9 mouse cellular contexts compared by ENCODE assay signal in the genomic region with DNA sequence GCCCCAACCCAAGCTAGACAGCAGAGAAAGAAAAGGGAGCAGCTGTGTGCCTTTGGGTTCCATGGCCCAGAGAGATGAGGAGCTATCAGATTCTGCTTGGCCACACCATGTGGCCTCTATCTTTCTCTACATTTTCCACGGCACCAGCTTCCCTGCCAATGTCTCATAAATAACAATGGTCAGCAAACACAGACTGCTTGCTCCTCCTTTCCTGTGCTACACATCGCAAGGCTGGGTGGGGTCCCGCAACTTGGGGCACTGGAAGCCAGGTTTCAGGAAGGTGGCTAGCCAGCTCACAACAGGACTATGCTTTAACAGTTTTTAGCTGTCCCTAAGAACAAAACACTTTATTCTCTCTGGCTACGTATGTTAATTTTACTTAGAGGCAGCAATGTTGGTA. TPM values are rescaled to one million over a fixed set of nuclear protein-coding genes. Genes with fewer than 3 reads are reported as not detected.
DNase-seq lines count a peak whose midpoint lies in the region; ATAC-seq and TF ChIP-seq lines count a peak whose summit lies in the region.
"Had no signal": no experiment of that assay in that cellular context is flagged by ENCODE, and none has a peak within 500 bp of the region (broad histone marks: within the 10 kb centered on the region; RNA-seq: fewer than 3 reads in every experiment).

No protein-coding gene starts in this region.

- no peak overlapping the region for H3K4me3 ChIP-seq in forebrain, embryonic 13.5 days
- H3K4me3 ChIP-seq in forebrain, embryonic 11.5 days (ENCODE audit: low read depth, low read length) = no peak overlapping the region
- H3K4me3 ChIP-seq in midbrain, embryonic 14.5 days (replicated peaks; ENCODE audit: low read depth, low read length) = no peak overlapping the region
- no peak overlapping the region for H3K4me3 ChIP-seq in midbrain, embryonic 11.5 days (ENCODE audit: low read depth, low read length)
- no peak overlapping the region for H3K4me3 ChIP-seq in lung, embryonic 14.5 days (ENCODE audit: low read depth, low read length)

- 69% methylated on average over 4 of the region's 4 CpGs for WGBS in forebrain, embryonic 13.5 days
- WGBS in forebrain, embryonic 11.5 days = 80% methylated on average over 4 of the region's 4 CpGs
- WGBS in midbrain, embryonic 14.5 days = 58% methylated on average over 4 of the region's 4 CpGs
- 69% methylated on average over 4 of the region's 4 CpGs for WGBS in midbrain, embryonic 11.5 days
- 49% methylated on average over 4 of the region's 4 CpGs for WGBS in lung, embryonic 14.5 days

- no peak for DNase-seq in forebrain, embryonic 11.5 days (ENCODE audit: low spot score)
- no peak for DNase-seq in midbrain, embryonic 14.5 days
- DNase-seq in midbrain, embryonic 11.5 days (ENCODE audit: low spot score, missing footprints) = no peak
- no peak for DNase-seq in lung, embryonic 14.5 days
- no peak for DNase-seq in frontal cortex, adult 2 months (ENCODE audit: extremely low spot score in 1 of 2, low spot score in 1 of 2)
- DNase-seq in spleen, postnatal 14 days (ENCODE audit: low spot score in 2 of 2) = no peak
- no peak for DNase-seq in frontal cortex, postnatal 25 days (ENCODE audit: low spot score in 2 of 2)
- DNase-seq: thymus, postnatal 36 days had no signal

- no peaks in the 10 kb centered on the region for H3K9me3 ChIP-seq in forebrain, embryonic 13.5 days (replicated peaks)
- H3K9me3 ChIP-seq in forebrain, embryonic 11.5 days (ENCODE audit: control insufficient read depth, low read length) = no peaks in the 10 kb centered on the region
- H3K9me3 ChIP-seq in midbrain, embryonic 14.5 days (ENCODE audit: control insufficient read depth, low read length) = no peaks in the 10 kb centered on the region
- H3K9me3 ChIP-seq in midbrain, embryonic 11.5 days (ENCODE audit: control insufficient read depth, low read length) = no peaks in the 10 kb centered on the region
- no peaks in the 10 kb centered on the region for H3K9me3 ChIP-seq in lung, embryonic 14.5 days (ENCODE audit: low read depth, low read length)

- peaks cover 19% of the 10 kb centered on the region for H3K4me1 ChIP-seq in forebrain, embryonic 13.5 days
- H3K4me1 ChIP-seq in forebrain, embryonic 11.5 days (replicated peaks; ENCODE audit: control insufficient read depth, insufficient read depth, low read length) = 0 out of 2 replicates have a peak, but pooled peaks cover 2% of the 10 kb centered on the region
- H3K4me1 ChIP-seq in midbrain, embryonic 14.5 days (ENCODE audit: control insufficient read depth, insufficient read depth, low read length) = no peaks in the 10 kb centered on the region
- H3K4me1 ChIP-seq in midbrain, embryonic 11.5 days (ENCODE audit: control insufficient read depth, insufficient read depth, low read length) = peaks cover 6% of the 10 kb centered on the region; the same call in 1 of the 2 replicates
- peaks cover 21% of the 10 kb centered on the region for H3K4me1 ChIP-seq in lung, embryonic 14.5 days (ENCODE audit: insufficient read depth)

- TF ChIP-seq CTCF in lung, embryonic 14.5 days (IDR thresholded peaks at IDR 0.05; ENCODE audit: low read depth) = no peak

- H3K9ac ChIP-seq in forebrain, embryonic 13.5 days = no peak overlapping the region
- H3K9ac ChIP-seq in forebrain, embryonic 11.5 days (ENCODE audit: low read length) = no peak overlapping the region
- H3K9ac ChIP-seq in midbrain, embryonic 14.5 days (replicated peaks; ENCODE audit: low read length) = no peak overlapping the region
- no peak overlapping the region for H3K9ac ChIP-seq in midbrain, embryonic 11.5 days (ENCODE audit: low read length)
- no peak overlapping the region for H3K9ac ChIP-seq in lung, embryonic 14.5 days

- H3K4me2 ChIP-seq in forebrain, embryonic 13.5 days = no peak overlapping the region
- H3K4me2 ChIP-seq in forebrain, embryonic 11.5 days (ENCODE audit: low read depth, low read length, severe bottlenecking) = no peak overlapping the region
- no peak overlapping the region for H3K4me2 ChIP-seq in midbrain, embryonic 14.5 days (ENCODE audit: low read length)
- H3K4me2 ChIP-seq in midbrain, embryonic 11.5 days = no peak overlapping the region
- no peak overlapping the region for H3K4me2 ChIP-seq in lung, embryonic 14.5 days

- H3K27ac ChIP-seq in forebrain, embryonic 13.5 days = peak overlapping the region; percentile 23; the same call in 1 of the 2 replicates
- no peak overlapping the region for H3K27ac ChIP-seq in forebrain, embryonic 11.5 days (ENCODE audit: low read depth, low read length)
- H3K27ac ChIP-seq in midbrain, embryonic 14.5 days (replicated peaks; ENCODE audit: low read depth, low read length) = peak overlapping the region; percentile 52; the same call in 1 of the 2 replicates
- no peak overlapping the region for H3K27ac ChIP-seq in midbrain, embryonic 11.5 days (ENCODE audit: low read depth, low read length)
- peak overlapping the region; percentile 27; the same call in 1 of the 2 replicates for H3K27ac ChIP-seq in lung, embryonic 14.5 days (ENCODE audit: low read depth)

- ATAC-seq in forebrain, embryonic 13.5 days = no peak
- ATAC-seq in forebrain, embryonic 11.5 days (replicated peaks; ENCODE audit: low FRiP score) = no peak
- no peak for ATAC-seq in midbrain, embryonic 14.5 days (ENCODE audit: low FRiP score, low TSS enrichment)
- ATAC-seq in midbrain, embryonic 11.5 days (ENCODE audit: low FRiP score) = no peak
- ATAC-seq in lung, embryonic 14.5 days (ENCODE audit: insufficient read depth) = no peak

- no peaks in the 10 kb centered on the region for H3K27me3 ChIP-seq in forebrain, embryonic 13.5 days
- H3K27me3 ChIP-seq in forebrain, embryonic 11.5 days (ENCODE audit: control insufficient read depth, insufficient read depth, low read length) = no peaks in the 10 kb centered on the region
- no peaks in the 10 kb centered on the region for H3K27me3 ChIP-seq in midbrain, embryonic 14.5 days (ENCODE audit: control insufficient read depth, insufficient read depth, low read length)
- H3K27me3 ChIP-seq in midbrain, embryonic 11.5 days (ENCODE audit: control insufficient read depth, insufficient read depth, low read length) = no peaks in the 10 kb centered on the region
- no peaks in the 10 kb centered on the region for H3K27me3 ChIP-seq in lung, embryonic 14.5 days (ENCODE audit: insufficient read depth, low read length)

- H3K36me3 ChIP-seq in forebrain, embryonic 13.5 days (ENCODE audit: poor library complexity, severe bottlenecking) = peaks cover 17% of the 10 kb centered on the region; the same call in 1 of the 2 replicates
- H3K36me3 ChIP-seq in forebrain, embryonic 11.5 days (ENCODE audit: control insufficient read depth, insufficient read depth, low read length) = no peaks in the 10 kb centered on the region; the same call in 1 of the 2 replicates
- no peaks in the 10 kb centered on the region for H3K36me3 ChIP-seq in midbrain, embryonic 14.5 days (ENCODE audit: control insufficient read depth, insufficient read depth, low read length)
- no peaks in the 10 kb centered on the region for H3K36me3 ChIP-seq in midbrain, embryonic 11.5 days (ENCODE audit: control insufficient read depth, insufficient read depth, low read length)
- 0 out of 2 replicates have a peak, but pooled peaks cover 11% of the 10 kb centered on the region for H3K36me3 ChIP-seq in lung, embryonic 14.5 days (ENCODE audit: insufficient read depth)

RNA-seq across cellular contexts. Expression of gene Actn4, which starts 25.4 kb away (rescaled TPM):
- 114 and 136 TPM in 2 replicates for polyA plus RNA-seq in forebrain, embryonic 13.5 days (2015; fragmentation: Nextera tagmentation; extraction: Ambion mirVana)
- polyA plus RNA-seq in forebrain, embryonic 11.5 days (2014; fragmentation: Nextera tagmentation; extraction: Ambion mirVana) = 182 and 199 TPM in 2 replicates
- polyA plus RNA-seq in midbrain, embryonic 14.5 days (2014; fragmentation: Nextera tagmentation; extraction: Ambion mirVana) = 102 and 118 TPM in 2 replicates
- 141 and 144 TPM in 2 replicates for polyA plus RNA-seq in midbrain, embryonic 11.5 days (2014; fragmentation: Nextera tagmentation; extraction: Ambion mirVana)
- 266 and 270 TPM in 2 replicates for polyA plus RNA-seq in lung, embryonic 14.5 days (2014; fragmentation: Nextera tagmentation; extraction: Ambion mirVana)
- 214 and 220 TPM in 2 replicates for polyA plus RNA-seq in frontal cortex, adult 2 months (2012; rRNA removed)

RNA-seq across cellular contexts. Expression of gene Eif3k, which starts 44.9 kb away (rescaled TPM):
- 351 and 356 TPM in 2 replicates for polyA plus RNA-seq in forebrain, embryonic 13.5 days (2015; fragmentation: Nextera tagmentation; extraction: Ambion mirVana)
- polyA plus RNA-seq in forebrain, embryonic 11.5 days (2014; fragmentation: Nextera tagmentation; extraction: Ambion mirVana) = 341 and 343 TPM in 2 replicates
- 320 and 343 TPM in 2 replicates for polyA plus RNA-seq in midbrain, embryonic 14.5 days (2014; fragmentation: Nextera tagmentation; extraction: Ambion mirVana)
- 392 and 400 TPM in 2 replicates for polyA plus RNA-seq in midbrain, embryonic 11.5 days (2014; fragmentation: Nextera tagmentation; extraction: Ambion mirVana)
- polyA plus RNA-seq in lung, embryonic 14.5 days (2014; fragmentation: Nextera tagmentation; extraction: Ambion mirVana) = 392 and 398 TPM in 2 replicates
- polyA plus RNA-seq in frontal cortex, adult 2 months (2012; rRNA removed) = 311 and 352 TPM in 2 replicates

RNA-seq across cellular contexts. Expression of gene Map4k1, which starts 45.1 kb away (rescaled TPM):
- 4.3 and 4.4 TPM in 2 replicates for polyA plus RNA-seq in forebrain, embryonic 13.5 days (2015; fragmentation: Nextera tagmentation; extraction: Ambion mirVana)
- polyA plus RNA-seq in forebrain, embryonic 11.5 days (2014; fragmentation: Nextera tagmentation; extraction: Ambion mirVana) = 5.9 and 6.4 TPM in 2 replicates
- 5.5 and 10.2 TPM in 2 replicates for polyA plus RNA-seq in midbrain, embryonic 14.5 days (2014; fragmentation: Nextera tagmentation; extraction: Ambion mirVana)
- polyA plus RNA-seq in midbrain, embryonic 11.5 days (2014; fragmentation: Nextera tagmentation; extraction: Ambion mirVana) = 4.1 and 5.5 TPM in 2 replicates
- 8.5 and 10.7 TPM in 2 replicates for polyA plus RNA-seq in lung, embryonic 14.5 days (2014; fragmentation: Nextera tagmentation; extraction: Ambion mirVana)
- polyA plus RNA-seq in frontal cortex, adult 2 months (2012; rRNA removed) = 3.1 and 3.8 TPM in 2 replicates

RNA-seq across cellular contexts. Expression of gene Capn12, which starts 55.6 kb away (rescaled TPM):
- polyA plus RNA-seq in forebrain, embryonic 13.5 days (2015; fragmentation: Nextera tagmentation; extraction: Ambion mirVana) = 0.21 and 0.30 TPM in 2 replicates
- 0.60 and 0.69 TPM in 2 replicates for polyA plus RNA-seq in forebrain, embryonic 11.5 days (2014; fragmentation: Nextera tagmentation; extraction: Ambion mirVana)
- polyA plus RNA-seq in midbrain, embryonic 14.5 days (2014; fragmentation: Nextera tagmentation; extraction: Ambion mirVana) = 0.33 and 0.55 TPM in 2 replicates
- 0.17 and 0.42 TPM in 2 replicates for polyA plus RNA-seq in midbrain, embryonic 11.5 days (2014; fragmentation: Nextera tagmentation; extraction: Ambion mirVana)
- 0.42 and 0.61 TPM in 2 replicates for polyA plus RNA-seq in lung, embryonic 14.5 days (2014; fragmentation: Nextera tagmentation; extraction: Ambion mirVana)
- 0.71 and 1.00 TPM in 2 replicates for polyA plus RNA-seq in frontal cortex, adult 2 months (2012; rRNA removed)

Comparison
In these comparisons a context has a peak if more than half of its experiments do, and no peak if none do; other contexts are left out.
1. H3K27ac ChIP-seq: peak in forebrain, embryonic 13.5 days (single experiment), midbrain, embryonic 14.5 days (single experiment) and lung, embryonic 14.5 days (single experiment); none in forebrain, embryonic 11.5 days (single experiment) and midbrain, embryonic 11.5 days (single experiment).